Mouse (Mus musculus): Measurements from ENCODE around the gene Matk. TPM values are rescaled to one million over a fixed set of nuclear protein-coding genes. Genes with fewer than 3 reads are reported as not detected.

Matk gene
- polyA plus RNA-seq, 1 experiment from 2014 or later = 3.4 TPM

DNA sequence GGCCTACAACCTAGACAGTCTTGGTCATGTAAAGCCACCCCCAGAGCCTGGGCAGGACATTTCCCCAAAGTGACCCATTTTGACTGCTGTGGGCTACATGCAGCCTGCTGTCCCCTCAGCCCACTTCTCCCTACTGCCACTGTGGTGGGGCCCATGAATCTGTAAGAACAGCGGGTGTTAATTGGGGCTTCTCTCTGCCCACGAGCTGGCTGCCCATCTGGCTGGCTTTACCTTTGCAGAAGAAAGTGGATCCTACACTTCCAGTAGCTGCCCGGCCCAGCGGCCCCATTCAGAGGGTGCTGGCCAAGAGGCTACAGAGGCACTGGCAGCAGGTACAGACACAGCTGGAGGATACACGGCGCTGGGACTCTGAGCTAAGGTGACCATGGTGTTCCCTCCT, 7.6 kb upstream of the Matk start:
- Histone ChIP-seq H3K4me1 (0 out of 2 replicates have a peak, but pooled peaks cover 3% of the 10 kb centered on the region), H3K9ac (no peak overlapping the region), H3K4me3 (replicated peaks) (no peak overlapping the region), H3K4me2 (no peak overlapping the region), H3K27ac (no peak overlapping the region), H3K27me3 (replicated peaks) (peaks cover 12% of the 10 kb centered on the region), H3K9me3 (no peaks in the 10 kb centered on the region), H3K36me3 (no peaks in the 10 kb centered on the region)
- WGBS = 83% methylated on average over 6 of the region's 6 CpGs
- no peak for ATAC-seq (ENCODE audit: insufficient read depth, low FRiP score, low read depth)

DNA sequence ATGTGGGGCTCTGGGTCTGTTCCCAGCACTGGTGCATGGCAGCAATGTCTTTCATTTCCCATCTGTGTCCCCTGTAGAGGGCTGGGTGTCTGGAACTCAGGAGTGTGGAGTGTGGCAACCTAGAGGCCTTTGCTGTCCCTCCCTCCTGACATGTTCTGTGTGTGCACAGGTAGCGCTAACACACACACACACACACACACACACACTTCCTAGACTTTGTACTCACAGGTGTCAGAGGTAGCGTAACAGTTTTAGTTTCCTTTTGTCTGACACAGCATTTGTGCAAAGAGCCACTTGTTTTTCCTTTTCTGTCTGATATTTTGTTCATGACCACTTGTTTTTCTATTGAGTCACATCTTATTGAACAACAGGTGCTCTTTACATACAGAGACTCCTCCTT, 4.9 kb upstream of the Matk start:
- Histone ChIP-seq H3K36me3 (no peaks in the 10 kb centered on the region), H3K9me3 (no peaks in the 10 kb centered on the region), H3K4me3 (replicated peaks) (no peak overlapping the region), H3K27ac (no peak overlapping the region), H3K4me1 (peaks cover 8% of the 10 kb centered on the region; the same call in 1 of the 2 replicates), H3K9ac (no peak overlapping the region), H3K4me2 (no peak overlapping the region), H3K27me3 (replicated peaks) (peaks cover 18% of the 10 kb centered on the region)
- ATAC-seq (ENCODE audit: insufficient read depth, low FRiP score, low read depth) = no peak
- 91% methylated on average over 2 of the region's 2 CpGs for WGBS

DNA sequence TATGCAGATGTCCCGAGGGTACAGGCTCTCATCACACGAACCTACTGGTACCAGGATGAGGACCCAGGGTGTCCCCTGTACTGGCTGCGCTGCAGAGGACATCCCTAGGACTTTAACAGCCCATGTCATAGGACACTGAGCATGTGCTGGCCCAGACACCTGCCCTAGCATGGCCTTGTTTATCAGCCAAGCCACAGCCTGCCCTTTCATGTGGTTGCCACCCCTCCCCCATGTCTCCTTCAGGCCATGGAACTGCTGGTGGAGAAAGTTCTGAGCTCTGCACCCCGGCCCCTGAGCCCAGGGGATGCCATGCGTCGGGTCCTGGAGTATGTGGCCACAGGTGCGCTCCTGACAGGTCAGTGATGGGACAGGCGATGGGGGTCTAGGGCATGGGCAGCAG, 3.3 kb upstream of the Matk start:
- Histone ChIP-seq H3K9me3 (no peaks in the 10 kb centered on the region), H3K27ac (no peak overlapping the region), H3K27me3 (replicated peaks) (peaks cover 32% of the 10 kb centered on the region), H3K9ac (no peak overlapping the region), H3K4me3 (replicated peaks) (no peak overlapping the region), H3K4me2 (no peak overlapping the region), H3K36me3 (no peaks in the 10 kb centered on the region), H3K4me1 (peaks cover 12% of the 10 kb centered on the region; the same call in 1 of the 2 replicates)
- WGBS = 83% methylated on average over 8 of the region's 8 CpGs
- no peak for ATAC-seq (ENCODE audit: insufficient read depth, low FRiP score, low read depth)

DNA sequence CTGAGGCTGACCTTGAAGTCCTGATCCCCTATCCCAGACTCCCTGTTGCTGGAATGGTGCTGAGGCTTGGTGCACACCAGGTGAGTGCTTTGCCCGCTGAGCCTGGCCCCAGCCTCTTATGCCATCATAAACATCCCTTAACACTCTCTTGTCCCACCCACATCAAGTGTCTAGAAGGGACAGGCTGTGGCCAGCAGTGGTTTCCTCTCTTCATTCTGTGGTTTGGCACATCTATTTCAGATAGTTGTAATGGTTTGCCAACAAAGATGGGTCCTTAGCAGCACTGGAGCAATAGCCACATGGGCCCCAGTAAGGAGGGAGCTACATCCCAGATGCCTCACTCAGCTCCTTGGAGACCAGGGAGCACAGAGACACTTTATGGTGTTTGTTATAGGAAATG, 2.2 kb downstream of the Matk start:
- Histone ChIP-seq H3K4me2 (no peak overlapping the region), H3K4me3 (replicated peaks) (no peak overlapping the region), H3K9me3 (no peaks in the 10 kb centered on the region), H3K9ac (no peak overlapping the region), H3K27ac (no peak overlapping the region), H3K4me1 (peaks cover 22% of the 10 kb centered on the region), H3K36me3 (no peaks in the 10 kb centered on the region), H3K27me3 (replicated peaks) (peaks cover 75% of the 10 kb centered on the region)
- no peak for ATAC-seq (ENCODE audit: insufficient read depth, low FRiP score, low read depth)
- 61% methylated on average over 1 of the region's 1 CpGs for WGBS

DNA sequence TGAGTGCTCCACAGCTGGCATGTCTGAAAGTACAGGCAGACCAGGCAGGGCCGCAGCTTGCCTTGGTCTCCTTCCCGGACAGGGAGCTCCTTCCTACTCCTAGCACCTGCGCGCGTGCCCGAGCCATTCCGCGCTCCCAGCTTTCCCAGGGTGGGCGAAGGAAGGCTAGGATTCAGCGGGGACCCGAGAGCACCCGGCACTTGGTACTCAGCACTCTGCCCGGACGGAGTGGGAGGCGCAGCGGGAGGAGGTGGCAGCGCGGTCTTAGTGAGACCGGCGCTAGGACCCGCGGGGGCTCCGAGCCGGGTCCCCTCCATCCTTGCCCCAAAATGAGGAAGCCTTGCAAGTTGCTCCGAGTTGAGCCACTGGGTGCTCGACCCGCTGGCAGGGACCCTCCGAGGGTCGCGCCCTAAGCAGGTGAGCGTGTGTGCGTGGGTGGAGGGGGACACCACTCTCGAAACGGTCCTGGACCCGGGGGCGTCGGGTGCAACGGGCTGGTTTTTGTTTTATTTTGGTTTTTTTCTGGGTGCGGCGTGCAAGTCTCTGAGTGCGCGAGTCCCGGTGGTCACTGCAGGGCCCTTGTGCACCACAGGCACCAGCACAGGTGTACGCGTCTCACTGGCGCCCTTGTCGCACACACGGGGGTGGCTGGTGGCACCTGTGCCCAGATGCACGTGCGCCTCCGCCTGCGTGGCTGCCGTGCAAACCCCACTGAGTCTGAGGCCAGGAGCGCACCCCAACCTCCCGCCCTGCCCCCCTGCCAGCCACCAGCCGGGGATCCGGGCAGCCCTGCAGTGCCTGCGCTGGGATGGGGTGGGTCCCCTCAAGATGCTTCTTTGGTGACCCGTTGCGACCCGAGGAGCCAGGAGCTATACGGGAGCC, 4.7 kb downstream of the Matk start:
- H3K27me3 ChIP-seq (replicated peaks) = peaks cover 70% of the 10 kb centered on the region
- peak overlapping the region; percentile 43 for H3K4me3 ChIP-seq (replicated peaks)
- H3K4me1 ChIP-seq = peaks cover 20% of the 10 kb centered on the region
- H3K27ac ChIP-seq = no peak overlapping the region
- ATAC-seq (ENCODE audit: insufficient read depth, low FRiP score, low read depth) = no peak
- H3K4me2 ChIP-seq = peak overlapping the region; percentile 80
- no peaks in the 10 kb centered on the region for H3K9me3 ChIP-seq
- no peaks in the 10 kb centered on the region for H3K36me3 ChIP-seq
- WGBS = 2% methylated on average over 62 of the region's 62 CpGs
- H3K9ac ChIP-seq = peak overlapping the region; percentile 27

DNA sequence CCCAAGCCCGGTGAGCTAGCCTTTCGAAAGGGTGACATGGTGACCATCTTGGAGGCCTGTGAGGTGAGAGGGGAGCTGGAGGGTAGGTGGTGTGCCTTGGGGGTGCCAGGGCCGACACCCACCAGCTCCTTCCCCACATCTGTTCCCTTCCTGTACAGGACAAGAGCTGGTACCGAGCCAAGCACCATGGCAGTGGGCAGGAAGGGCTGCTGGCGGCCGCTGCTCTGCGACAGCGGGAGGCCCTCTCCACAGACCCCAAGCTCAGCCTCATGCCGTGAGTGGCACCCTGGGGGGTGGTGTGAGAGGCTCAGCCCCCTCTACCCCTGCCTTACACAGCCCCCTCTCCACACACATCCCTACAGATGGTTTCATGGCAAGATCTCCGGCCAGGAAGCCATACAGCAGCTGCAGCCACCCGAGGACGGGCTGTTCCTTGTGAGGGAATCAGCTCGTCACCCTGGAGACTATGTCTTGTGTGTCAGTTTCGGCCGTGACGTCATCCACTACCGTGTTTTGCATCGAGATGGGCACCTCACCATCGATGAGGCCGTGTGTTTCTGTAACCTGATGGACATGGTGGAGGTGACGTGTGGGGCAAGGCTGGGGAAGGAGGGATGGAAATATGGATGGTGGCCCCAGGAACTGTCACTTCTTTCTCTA, 6.6 kb downstream of the Matk start:
- no peak for ATAC-seq (ENCODE audit: insufficient read depth, low FRiP score, low read depth)
- no peak overlapping the region for H3K9ac ChIP-seq
- H3K9me3 ChIP-seq = no peaks in the 10 kb centered on the region
- H3K27me3 ChIP-seq (replicated peaks) = peaks cover 52% of the 10 kb centered on the region
- H3K4me2 ChIP-seq = no peak overlapping the region
- peaks cover 3% of the 10 kb centered on the region; the same call in 1 of the 2 replicates for H3K36me3 ChIP-seq
- 44% methylated on average over 20 of the region's 21 CpGs for WGBS
- no peak overlapping the region for H3K4me3 ChIP-seq (replicated peaks)
- no peak overlapping the region for H3K27ac ChIP-seq
- H3K4me1 ChIP-seq = peaks cover 13% of the 10 kb centered on the region

DNA sequence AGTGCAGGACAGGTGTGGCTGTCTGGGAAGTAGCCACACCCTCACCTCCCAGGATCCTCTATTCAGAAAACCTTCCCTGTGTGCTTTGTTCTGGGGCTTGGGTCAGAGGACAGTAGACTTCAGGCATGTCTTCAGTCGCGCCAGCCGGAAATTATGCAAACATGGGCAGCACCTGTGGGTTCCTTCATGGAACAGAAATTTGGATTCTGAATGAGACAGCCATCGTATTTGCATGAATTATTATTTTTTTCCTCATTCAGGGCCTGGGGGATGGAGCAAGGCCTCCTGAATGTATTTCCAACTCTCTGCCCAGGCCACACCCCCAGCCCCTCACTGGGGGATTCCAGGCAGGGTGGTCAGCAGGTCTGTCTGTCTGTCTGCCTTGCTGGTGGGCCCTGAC, 8.3 kb downstream of the Matk start:
- WGBS = 88% methylated on average over 4 of the region's 4 CpGs
- H3K9me3 ChIP-seq = no peaks in the 10 kb centered on the region
- H3K27me3 ChIP-seq (replicated peaks) = peaks cover 46% of the 10 kb centered on the region
- no peak overlapping the region for H3K27ac ChIP-seq
- no peak for ATAC-seq (ENCODE audit: insufficient read depth, low FRiP score, low read depth)
- H3K9ac ChIP-seq = no peak overlapping the region
- no peak overlapping the region for H3K4me3 ChIP-seq (replicated peaks)
- H3K4me2 ChIP-seq = no peak overlapping the region
- H3K36me3 ChIP-seq = peaks cover 14% of the 10 kb centered on the region
- H3K4me1 ChIP-seq = peaks cover 18% of the 10 kb centered on the region

DNA sequence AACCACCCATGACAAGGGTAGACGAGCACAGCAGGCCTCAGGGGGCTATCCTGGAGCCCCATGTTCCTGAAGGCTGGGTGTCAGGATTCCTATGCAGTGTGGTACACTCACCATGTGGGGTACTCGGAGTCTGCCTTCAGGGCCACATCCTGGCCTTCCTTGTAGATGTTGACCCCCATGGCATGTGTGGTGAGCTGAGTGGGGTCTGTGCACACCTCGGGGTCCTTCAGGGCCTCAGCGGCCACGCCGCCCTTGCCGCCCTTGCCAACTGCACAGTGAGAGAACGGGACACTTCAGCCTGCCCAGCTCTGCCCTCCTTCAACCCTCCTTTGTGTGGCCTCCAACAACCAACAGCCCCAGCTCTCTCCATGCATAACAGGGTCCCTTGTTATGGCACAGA, 12.8 kb downstream of the Matk start:
- 90% methylated on average over 8 of the region's 8 CpGs for WGBS
- Histone ChIP-seq H3K9me3 (no peaks in the 10 kb centered on the region), H3K4me1 (peaks cover 15% of the 10 kb centered on the region), H3K27ac (no peak overlapping the region), H3K36me3 (peaks cover 14% of the 10 kb centered on the region), H3K9ac (no peak overlapping the region), H3K4me3 (replicated peaks) (peak overlapping the region; percentile 66), H3K27me3 (replicated peaks) (0 out of 2 replicates have a peak, but pooled peaks cover 2% of the 10 kb centered on the region), H3K4me2 (peak overlapping the region; percentile 54)
- no peak for ATAC-seq (ENCODE audit: insufficient read depth, low FRiP score, low read depth)

DNA sequence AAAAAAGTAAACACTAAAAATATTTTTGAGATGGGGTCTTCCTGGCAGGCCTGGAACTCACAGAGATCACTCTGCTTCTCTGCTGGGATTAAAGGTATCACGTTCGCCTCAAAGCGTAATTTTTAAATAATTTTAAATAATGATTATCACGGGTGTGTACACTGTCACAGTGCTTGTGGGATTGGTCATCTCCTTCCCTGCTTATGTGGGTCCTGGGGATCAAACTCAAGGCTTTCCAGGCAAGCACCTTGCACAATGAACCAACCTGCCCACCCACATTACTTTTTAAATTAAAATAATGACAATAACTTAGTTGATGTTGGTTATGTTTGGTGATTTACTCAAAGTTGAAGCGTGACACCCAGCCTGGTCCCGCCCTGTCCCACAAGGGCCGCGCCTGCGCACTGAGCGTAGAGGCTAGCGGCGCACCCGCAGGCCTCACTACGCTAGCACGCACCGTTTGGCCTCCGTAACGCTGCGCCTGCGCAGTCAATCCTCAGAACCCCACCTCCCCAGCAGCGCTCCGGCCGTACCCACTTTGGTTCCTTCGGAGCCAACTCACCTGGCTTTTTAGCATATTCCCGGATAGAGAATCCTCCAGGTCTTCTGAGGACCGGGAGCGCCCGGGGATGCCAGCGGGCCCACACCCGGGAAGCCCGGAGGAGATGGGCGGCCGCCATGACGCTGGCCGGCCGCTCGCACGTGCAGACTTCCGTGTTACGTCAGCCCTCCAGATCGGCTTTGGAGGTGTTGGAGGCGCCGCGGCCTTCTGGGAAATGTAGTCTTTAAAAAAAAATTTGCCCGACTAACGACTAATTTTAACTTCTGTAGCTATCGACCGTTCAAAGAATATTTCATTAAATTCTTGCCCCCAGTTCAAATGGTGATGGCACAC, 13.7 kb downstream of the Matk start, which contains the start of the genes Mrpl54 and Apba3:
TSS of gene Mrpl54 (minus strand) at position 724 of the 895 bp plus-strand sequence.
TSS of gene Apba3 (plus strand) at position 750 of the 895 bp plus-strand sequence.
- under 1% methylated on average over 48 of the region's 48 CpGs for WGBS
- peak within 1 kb of the TSS; percentile 66 for H3K4me3 ChIP-seq (replicated peaks)
- peak within 1 kb of the TSS; percentile 75 for H3K27ac ChIP-seq
- peaks cover 20% of the 10 kb centered on the region for H3K36me3 ChIP-seq
- peak within 1 kb of the TSS; percentile 61; the same call in 1 of the 2 replicates for H3K9ac ChIP-seq
- ATAC-seq (ENCODE audit: insufficient read depth, low FRiP score, low read depth) = peak; percentile 95
- H3K27me3 ChIP-seq (replicated peaks) = no peaks in the 10 kb centered on the region
- H3K9me3 ChIP-seq = no peaks in the 10 kb centered on the region
- peak within 1 kb of the TSS; percentile 73 for H3K4me2 ChIP-seq
- peaks cover 15% of the 10 kb centered on the region for H3K4me1 ChIP-seq

DNA sequence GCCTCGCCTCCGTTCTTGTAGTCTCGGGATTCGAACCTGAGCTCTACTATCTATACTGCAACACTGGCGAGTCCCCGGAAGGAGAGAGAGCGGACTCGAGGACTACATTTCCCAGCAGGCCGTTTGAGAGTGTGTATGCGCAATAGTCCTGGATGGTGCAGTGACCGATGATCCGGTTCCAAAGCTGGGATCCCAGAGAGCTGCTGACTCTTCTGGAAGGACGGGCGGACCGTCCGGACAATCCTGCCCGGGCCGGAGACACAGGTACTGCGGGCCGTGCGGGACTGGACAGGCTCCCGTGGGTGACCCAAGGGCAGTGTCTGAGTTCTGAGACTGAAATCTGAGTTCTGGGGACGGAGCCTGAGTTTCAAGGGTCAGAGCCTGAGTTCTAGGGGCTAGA, 15.3 kb downstream of the Matk start:
- H3K36me3 ChIP-seq = peaks cover 34% of the 10 kb centered on the region
- WGBS = 2% methylated on average over 23 of the region's 23 CpGs

DNA sequence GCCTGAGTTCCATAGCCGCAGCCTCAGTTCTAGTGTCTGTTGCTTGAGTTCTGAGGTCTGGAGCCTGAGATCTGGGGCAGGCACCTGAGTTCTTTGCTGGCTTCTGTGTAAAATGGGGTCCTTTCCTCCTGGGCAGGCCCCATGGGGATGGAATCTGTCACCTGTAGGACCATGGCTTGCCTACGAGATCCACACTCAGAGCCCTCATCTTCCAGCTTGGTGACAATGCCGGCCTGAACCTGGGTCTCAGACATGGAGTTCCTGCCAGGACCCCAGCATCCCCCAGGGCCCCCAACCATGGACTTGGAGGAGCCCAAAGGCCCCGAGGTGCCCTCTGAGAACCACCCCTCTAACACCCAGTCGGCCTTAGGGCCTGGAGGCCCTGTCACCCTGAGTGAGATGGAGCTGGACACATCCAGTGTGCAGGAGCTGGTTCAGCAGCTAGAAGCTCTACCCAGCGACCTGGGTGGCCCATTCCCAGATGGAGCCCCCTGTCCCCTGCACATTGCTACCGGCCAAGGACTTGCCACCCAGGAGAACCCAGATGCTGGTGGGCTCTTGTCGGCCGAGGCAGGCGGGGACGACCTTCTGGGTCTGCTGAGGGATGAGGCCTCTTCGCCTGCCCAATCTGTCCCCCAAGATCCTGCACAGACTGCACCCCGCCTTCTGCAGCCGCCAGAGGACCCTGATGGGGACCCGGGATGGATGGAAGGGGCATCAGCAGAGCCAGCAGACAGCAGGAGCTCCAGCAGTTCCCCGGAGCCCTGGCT, 16.1 kb downstream of the Matk start:
- H3K9ac ChIP-seq = peak overlapping the region; percentile 70
- no peak for ATAC-seq (ENCODE audit: insufficient read depth, low FRiP score, low read depth)
- H3K36me3 ChIP-seq = peaks cover 40% of the 10 kb centered on the region
- peak overlapping the region; percentile 60 for H3K4me3 ChIP-seq (replicated peaks)
- H3K9me3 ChIP-seq = no peaks in the 10 kb centered on the region
- no peak overlapping the region for H3K27ac ChIP-seq
- H3K4me1 ChIP-seq = peaks cover 15% of the 10 kb centered on the region
- no peaks in the 10 kb centered on the region for H3K27me3 ChIP-seq (replicated peaks)
- 79% methylated on average over 16 of the region's 16 CpGs for WGBS
- peak overlapping the region; percentile 73 for H3K4me2 ChIP-seq

More for the DNA sequence above, 15.3 kb downstream of the Matk start:
- H3K9ac ChIP-seq = peak overlapping the region; percentile 70
- H3K27ac ChIP-seq = no peak overlapping the region
- peak; percentile 34; the same call in 1 of the 2 replicates for ATAC-seq (ENCODE audit: insufficient read depth, low FRiP score, low read depth)
- H3K27me3 ChIP-seq (replicated peaks) = no peaks in the 10 kb centered on the region
- peak overlapping the region; percentile 60 for H3K4me3 ChIP-seq (replicated peaks)
- H3K4me2 ChIP-seq = peak overlapping the region; percentile 73
- no peaks in the 10 kb centered on the region for H3K9me3 ChIP-seq
- H3K4me1 ChIP-seq = peaks cover 15% of the 10 kb centered on the region
